Mouse (Mus musculus) liver, embryonic 14 days (tissue): ENCODE data around the gene Bsx. TPM values are rescaled to one million over a fixed set of nuclear protein-coding genes. Genes with fewer than 3 reads are reported as not detected.

Source experiments
- polyA plus RNA-seq: library from polyadenylated mRNA; depleted of rRNA; stranded (reverse); fragments of >200 nt; gene quantifications from 2 replicates; pipeline ENCODE4 v1.2.3, GENCODE M21; 2012; rRNA removed

Bsx gene
- not detected in 2 replicates for polyA plus RNA-seq

DNA sequence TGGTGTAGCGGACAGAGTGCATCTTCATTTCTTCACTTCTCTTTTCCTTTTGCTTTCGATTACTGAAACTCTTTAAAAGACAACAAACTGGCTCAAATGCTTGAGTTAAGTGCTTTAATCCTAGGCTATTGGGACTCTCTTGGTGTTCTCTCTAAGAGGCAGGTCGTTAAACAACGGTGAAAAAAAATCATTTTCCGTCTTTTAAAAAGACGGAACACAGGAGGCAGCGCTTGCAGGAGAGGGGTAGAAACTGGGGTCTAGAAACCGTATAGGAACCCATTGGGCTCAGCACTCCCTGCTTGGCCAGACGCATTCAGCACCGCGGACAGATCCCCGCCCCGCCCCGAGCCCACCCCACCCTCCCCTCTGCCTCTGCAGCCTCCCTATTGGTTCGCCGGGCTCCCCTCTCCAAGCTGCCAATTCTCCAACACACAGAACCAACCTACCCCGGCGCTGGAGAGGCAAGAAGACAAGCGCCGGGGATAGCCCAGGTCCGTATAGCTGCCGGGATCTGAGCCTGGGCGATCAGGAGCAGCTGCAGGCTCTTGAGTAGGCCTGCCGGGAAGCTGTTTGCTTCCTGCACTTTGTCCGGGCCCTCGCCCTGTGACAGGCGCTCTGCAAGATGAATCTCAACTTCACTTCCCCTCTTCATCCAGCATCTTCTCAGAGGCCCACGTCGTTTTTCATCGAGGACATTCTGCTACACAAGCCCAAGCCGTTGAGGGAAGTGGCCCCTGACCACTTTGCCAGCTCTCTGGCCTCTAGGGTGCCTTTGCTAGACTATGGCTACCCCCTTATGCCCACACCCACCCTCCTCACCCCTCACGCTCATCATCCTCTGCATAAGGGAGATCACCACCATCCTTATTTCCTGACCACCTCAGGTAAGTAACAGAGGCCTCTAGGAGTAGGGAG lies at the start of gene Bsx:
TSS of gene Bsx (plus strand) at position 572 of the 915 bp plus-strand sequence.

Other genes with a start within 250 kb of the Bsx start
- gene Gm21915, start 203.5 kb upstream of the Bsx start, polyA plus RNA-seq = not detected in 2 replicates
- 0.38 and 0.80 TPM in 2 replicates for gene Clmp, start 188.2 kb upstream of the Bsx start, polyA plus RNA-seq
- 1,109 and 1,266 TPM in 2 replicates for gene Hspa8, start 73.1 kb upstream of the Bsx start, polyA plus RNA-seq
- 0.05 and 0.06 TPM in 2 replicates for gene Jhy, start 90.0 kb downstream of the Bsx start, polyA plus RNA-seq
- 0.03 and 0.09 TPM in 2 replicates for gene Crtam, start 130.5 kb downstream of the Bsx start, polyA plus RNA-seq